Mouse (Mus musculus) cerebellum, adult 2 months (tissue): ENCODE measurements at regions not wholly inside any gene's neighbourhood (a gene's known extent, or its start where the extent isn't known, plus 50 kb on each side); places are given as distances from the start of the nearest gene placed in this dataset.

Source experiments
- CTCF ChIP-seq: fragments of 200-500 bp; IDR thresholded peaks from 2 replicates; pipeline ENCODE4 v1.5.1; 2011; ENCODE audit warnings: low read depth, mild to moderate bottlenecking, control low read depth, low read length, moderate library complexity, borderline replicate concordance; ENCODE audit not compliant: insufficient read depth
- POLR2A ChIP-seq: fragments of 200-500 bp; IDR thresholded peaks from 2 replicates; pipeline ENCODE4 v1.6.1; 2011; ENCODE audit warnings: low read length, control low read depth, borderline replicate concordance; ENCODE audit not compliant: insufficient read depth

- no peak for TF ChIP-seq POLR2A
- no peak for TF ChIP-seq CTCF
These were observed 434.0 kb downstream of the Chl1 start for GRCm38 (mm10) chr6:103944361-103944760.
